Mouse (Mus musculus): ENCODE results near the gene Psmd9.

DNA sequence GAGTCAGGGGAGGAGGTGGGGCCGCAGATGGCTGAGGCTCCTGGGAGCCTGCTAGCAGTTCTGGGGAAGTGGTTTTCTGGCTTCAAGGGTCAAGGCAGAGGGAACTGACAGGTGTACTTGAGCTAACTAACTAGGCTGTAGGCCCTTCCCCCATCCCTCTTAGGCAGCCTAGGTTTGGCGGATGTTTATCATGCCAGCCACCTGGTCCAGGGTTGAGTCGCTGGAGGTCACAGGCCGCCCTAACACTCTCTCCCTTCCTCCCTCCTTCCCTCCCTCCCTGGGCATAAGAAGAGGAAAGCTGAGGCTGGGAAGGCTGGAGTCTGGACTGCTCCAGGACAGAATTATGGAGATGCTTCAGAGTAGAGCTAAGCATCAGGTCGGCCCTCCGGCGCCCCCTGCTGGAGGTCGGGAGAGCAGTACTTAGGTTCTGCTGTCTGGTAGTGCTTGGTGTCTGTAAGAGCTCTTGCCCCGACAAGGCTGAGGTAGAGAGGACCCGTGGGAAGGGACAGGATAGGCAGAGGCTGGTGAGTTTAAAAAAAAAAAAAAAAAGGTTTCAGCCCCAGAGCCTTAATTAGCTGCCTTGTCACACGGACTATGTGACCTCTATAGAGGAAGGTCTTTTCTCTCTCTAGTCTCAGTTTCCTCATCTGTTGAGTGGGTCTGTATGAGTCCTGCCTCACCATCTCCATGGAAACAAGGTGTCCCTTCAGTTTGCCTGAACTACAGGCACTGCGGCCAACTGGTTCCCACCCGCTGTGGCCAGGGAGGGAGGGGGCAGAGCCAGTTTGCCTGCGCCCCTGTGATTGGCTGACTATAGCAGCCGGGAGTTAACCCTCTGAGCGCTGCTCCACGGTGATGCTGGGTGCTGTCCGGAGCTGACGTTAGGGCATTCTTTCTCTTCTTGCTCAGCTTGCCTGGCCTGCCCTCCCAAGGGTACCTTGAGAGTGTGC, 19.5 kb upstream of the Psmd9 start:
- TF ChIP-seq FLI1 (IDR thresholded peaks at IDR 0.05; ENCODE audit: low read length) (no peak), GATA1 (IDR thresholded peaks at IDR 0.05; ENCODE audit: borderline replicate concordance, low read length) (no peak)
